Comparison of ENCODE assay signal across 8 mouse cellular contexts in genomic region chr3:35323450-35324077, GRCm38 (mm10).
A peak's percentile ranks its signal among the peaks of the same experiment; 100 is the strongest.
DNase-seq lines count a peak whose midpoint lies in the region; ATAC-seq lines count a peak whose summit lies in the region.

No protein-coding gene starts in this region.

- peaks cover 2% of the 10 kb centered on the region; the same call in 1 of the 2 replicates for H3K4me1 ChIP-seq in hindbrain, embryonic 11.5 days (replicated peaks; ENCODE audit: control insufficient read depth, insufficient read depth, low read length)
- peaks cover 16% of the 10 kb centered on the region for H3K4me1 ChIP-seq in hindbrain, embryonic 12.5 days
- H3K4me1 ChIP-seq in forebrain, embryonic 15.5 days = peaks cover 37% of the 10 kb centered on the region
- H3K4me1 ChIP-seq in kidney, embryonic 14.5 days (ENCODE audit: control insufficient read depth, insufficient read depth, low read length) = 0 out of 2 replicates have a peak, but pooled peaks cover 2% of the 10 kb centered on the region

- no peak overlapping the region for H3K27ac ChIP-seq in hindbrain, embryonic 11.5 days (ENCODE audit: low read depth, low read length)
- no peak overlapping the region for H3K27ac ChIP-seq in hindbrain, embryonic 12.5 days
- H3K27ac ChIP-seq in forebrain, embryonic 15.5 days (replicated peaks) = peak overlapping the region; percentile 71
- no peak overlapping the region for H3K27ac ChIP-seq in kidney, embryonic 14.5 days (ENCODE audit: low read depth, low read length)

- WGBS in hindbrain, embryonic 11.5 days = 71% methylated on average over 11 of the region's 11 CpGs
- WGBS in hindbrain, embryonic 12.5 days = 73% methylated on average over 11 of the region's 11 CpGs
- WGBS in forebrain, embryonic 15.5 days = 46% methylated on average over 11 of the region's 11 CpGs
- WGBS in kidney, embryonic 14.5 days = 60% methylated on average over 11 of the region's 11 CpGs

- DNase-seq in hindbrain, embryonic 11.5 days (ENCODE audit: low spot score) = peak; percentile 82
- DNase-seq in adrenal gland, postnatal 25 days = peak; percentile 42
- DNase-seq in left cerebral cortex, postnatal 4 days = peak; percentile 73
- DNase-seq in retina, adult 2 months (ENCODE audit: low read depth, low spot score) = peak; percentile 16

- H3K27me3 ChIP-seq in hindbrain, embryonic 11.5 days (ENCODE audit: control insufficient read depth, insufficient read depth, low read length) = no peaks in the 10 kb centered on the region
- H3K27me3 ChIP-seq in hindbrain, embryonic 12.5 days = no peaks in the 10 kb centered on the region
- H3K27me3 ChIP-seq in forebrain, embryonic 15.5 days = no peaks in the 10 kb centered on the region
- no peaks in the 10 kb centered on the region for H3K27me3 ChIP-seq in kidney, embryonic 14.5 days (ENCODE audit: control insufficient read depth, insufficient read depth, low read length)

- no peaks in the 10 kb centered on the region for H3K9me3 ChIP-seq in hindbrain, embryonic 11.5 days (ENCODE audit: control insufficient read depth, low read length)
- H3K9me3 ChIP-seq in hindbrain, embryonic 12.5 days (replicated peaks) = no peaks in the 10 kb centered on the region
- H3K9me3 ChIP-seq in forebrain, embryonic 15.5 days = no peaks in the 10 kb centered on the region
- no peaks in the 10 kb centered on the region for H3K9me3 ChIP-seq in kidney, embryonic 14.5 days (ENCODE audit: control insufficient read depth, low read length)

- H3K4me2 ChIP-seq in hindbrain, embryonic 11.5 days (replicated peaks; ENCODE audit: low read depth, low read length) = no peak overlapping the region
- no peak overlapping the region for H3K4me2 ChIP-seq in hindbrain, embryonic 12.5 days (replicated peaks)
- H3K4me2 ChIP-seq in forebrain, embryonic 15.5 days (replicated peaks) = peak overlapping the region; percentile 24
- no peak overlapping the region for H3K4me2 ChIP-seq in kidney, embryonic 14.5 days (replicated peaks; ENCODE audit: low read depth, low read length)

- H3K4me3 ChIP-seq in hindbrain, embryonic 11.5 days (ENCODE audit: low read depth, low read length) = no peak overlapping the region
- H3K4me3 ChIP-seq in hindbrain, embryonic 12.5 days = no peak overlapping the region
- H3K4me3 ChIP-seq in forebrain, embryonic 15.5 days = no peak overlapping the region
- no peak overlapping the region for H3K4me3 ChIP-seq in kidney, embryonic 14.5 days (ENCODE audit: low read length)

- no peaks in the 10 kb centered on the region for H3K36me3 ChIP-seq in hindbrain, embryonic 11.5 days (ENCODE audit: control insufficient read depth, insufficient read depth, low read length)
- H3K36me3 ChIP-seq in hindbrain, embryonic 12.5 days = no peaks in the 10 kb centered on the region
- no peaks in the 10 kb centered on the region for H3K36me3 ChIP-seq in forebrain, embryonic 15.5 days
- H3K36me3 ChIP-seq in kidney, embryonic 14.5 days (ENCODE audit: control insufficient read depth, insufficient read depth, low read length) = no peaks in the 10 kb centered on the region

- intact Hi-C loops in left cerebral cortex, postnatal 4 days (cut with DNase I) = no loop called here

- no peak overlapping the region for H3K9ac ChIP-seq in hindbrain, embryonic 11.5 days (ENCODE audit: low read depth, low read length)
- H3K9ac ChIP-seq in hindbrain, embryonic 12.5 days = no peak overlapping the region
- no peak overlapping the region for H3K9ac ChIP-seq in forebrain, embryonic 15.5 days (replicated peaks)
- H3K9ac ChIP-seq in kidney, embryonic 14.5 days (ENCODE audit: low read depth, low read length) = no peak overlapping the region

- ATAC-seq in hindbrain, embryonic 11.5 days (ENCODE audit: low FRiP score) = 0 out of 2 replicates have a peak, but pooled peaks have one; percentile 51
- no peak for ATAC-seq in hindbrain, embryonic 12.5 days (ENCODE audit: low FRiP score)
- peak; percentile 49 for ATAC-seq in forebrain, embryonic 15.5 days (replicated peaks)
- ATAC-seq in kidney, embryonic 14.5 days (ENCODE audit: low FRiP score, low TSS enrichment) = 0 out of 2 replicates have a peak, but pooled peaks have one; percentile 64
- no peak for ATAC-seq in erythroid progenitor cell, adult 5-6 weeks (replicated peaks; ENCODE audit: low FRiP score, poor library complexity, severe bottlenecking)

Comparison
In these comparisons a context has a peak if more than half of its experiments do, and no peak if none do; other contexts are left out.
1. ATAC-seq: peak in hindbrain, embryonic 11.5 days (single experiment), forebrain, embryonic 15.5 days (single experiment) and kidney, embryonic 14.5 days (single experiment); none in hindbrain, embryonic 12.5 days (single experiment) and erythroid progenitor cell, adult 5-6 weeks (single experiment).
2. DNase-seq: peak in every context shown above with its lines; median percentile 82 in hindbrain, embryonic 11.5 days; 73 in left cerebral cortex, postnatal 4 days; 42 in adrenal gland, postnatal 25 days; 16 in retina, adult 2 months.